In genomic region chr2:166650414-166650813, GRCm38 (mm10) we compare ENCODE assay signal across 8 mouse cellular contexts.
DNase-seq lines count a peak whose midpoint lies in the region; ATAC-seq and TF ChIP-seq lines count a peak whose summit lies in the region.

No protein-coding gene starts in this region.

- H3K4me2 ChIP-seq in neural tube, embryonic 11.5 days (ENCODE audit: low read depth), result no peak overlapping the region
- no peak overlapping the region for H3K4me2 ChIP-seq in forebrain, postnatal 0 days (ENCODE audit: low read depth)
- no peak overlapping the region for H3K4me2 ChIP-seq in hindbrain, embryonic 16.5 days (ENCODE audit: low read length)

- peak overlapping the region; percentile 15; the same call in 1 of the 2 replicates for H3K27ac ChIP-seq in neural tube, embryonic 11.5 days (ENCODE audit: low read depth, low read length)
- peak overlapping the region; percentile 45; the same call in 1 of the 2 replicates for H3K27ac ChIP-seq in forebrain, postnatal 0 days (ENCODE audit: low read depth, low read length)
- peak overlapping the region; percentile 36; the same call in 1 of the 2 replicates for H3K27ac ChIP-seq in hindbrain, embryonic 16.5 days (ENCODE audit: low read depth, low read length)
- H3K27ac ChIP-seq in thymus, adult 2 months (ENCODE audit: control insufficient read depth, insufficient read depth, low read length), result peak overlapping the region; percentile 90

- peaks cover 26% of the 10 kb centered on the region for H3K4me1 ChIP-seq in neural tube, embryonic 11.5 days (ENCODE audit: control insufficient read depth, insufficient read depth, low read length)
- no peaks in the 10 kb centered on the region for H3K4me1 ChIP-seq in forebrain, postnatal 0 days (ENCODE audit: insufficient read depth)
- peaks cover 15% of the 10 kb centered on the region for H3K4me1 ChIP-seq in hindbrain, embryonic 16.5 days (ENCODE audit: control insufficient read depth, insufficient read depth, low read depth, low read length)
- H3K4me1 ChIP-seq in lung, adult 2 months (ENCODE audit: control insufficient read depth, insufficient read depth, low read length), result peaks cover 13% of the 10 kb centered on the region
- H3K4me1 ChIP-seq in thymus, adult 2 months (replicated peaks; ENCODE audit: control insufficient read depth, insufficient read depth, low read length), result peaks cover 84% of the 10 kb centered on the region

- no peaks in the 10 kb centered on the region for H3K36me3 ChIP-seq in neural tube, embryonic 11.5 days (ENCODE audit: control insufficient read depth, insufficient read depth, low read length)
- no peaks in the 10 kb centered on the region for H3K36me3 ChIP-seq in forebrain, postnatal 0 days (ENCODE audit: insufficient read depth)
- H3K36me3 ChIP-seq in hindbrain, embryonic 16.5 days (ENCODE audit: control insufficient read depth, insufficient read depth, low read length), result no peaks in the 10 kb centered on the region
- no peaks in the 10 kb centered on the region for H3K36me3 ChIP-seq in thymus, adult 2 months (ENCODE audit: control insufficient read depth, insufficient read depth, low read length)

- no peak overlapping the region for H3K4me3 ChIP-seq in neural tube, embryonic 11.5 days (ENCODE audit: low read depth, low read length)
- no peak overlapping the region for H3K4me3 ChIP-seq in forebrain, postnatal 0 days (ENCODE audit: low read depth, low read length)
- no peak overlapping the region for H3K4me3 ChIP-seq in hindbrain, embryonic 16.5 days (ENCODE audit: low read length)
- H3K4me3 ChIP-seq in lung, adult 2 months (replicated peaks; ENCODE audit: extremely low read depth, low read depth, low read length), result no peak overlapping the region
- H3K4me3 ChIP-seq in thymus, adult 2 months (ENCODE audit: control insufficient read depth, insufficient read depth, low read length), result no peak overlapping the region

- WGBS in neural tube, embryonic 11.5 days, result 46% methylated on average over 9 of the region's 9 CpGs
- 42% methylated on average over 9 of the region's 9 CpGs for WGBS in forebrain, postnatal 0 days
- 28% methylated on average over 9 of the region's 9 CpGs for WGBS in hindbrain, embryonic 16.5 days
- 23% methylated on average over 9 of the region's 9 CpGs for WGBS in lung, adult 2 months
- 33% methylated on average over 9 of the region's 9 CpGs for WGBS in thymus, adult 2 months

- no peak for ATAC-seq in neural tube, embryonic 11.5 days (ENCODE audit: insufficient read depth, low FRiP score, low TSS enrichment)
- ATAC-seq in forebrain, postnatal 0 days, result peak; percentile 57
- ATAC-seq in hindbrain, embryonic 16.5 days, result 0 out of 2 replicates have a peak, but pooled peaks have one; percentile 37

- no peak overlapping the region for H3K9ac ChIP-seq in neural tube, embryonic 11.5 days (ENCODE audit: low read length)
- H3K9ac ChIP-seq in forebrain, postnatal 0 days, result no peak overlapping the region
- H3K9ac ChIP-seq in hindbrain, embryonic 16.5 days (ENCODE audit: low read depth, low read length), result no peak overlapping the region

- H3K27me3 ChIP-seq in neural tube, embryonic 11.5 days (ENCODE audit: control insufficient read depth, insufficient read depth, low read length), result no peaks in the 10 kb centered on the region
- H3K27me3 ChIP-seq in forebrain, postnatal 0 days (ENCODE audit: insufficient read depth, low read length), result no peaks in the 10 kb centered on the region
- H3K27me3 ChIP-seq in hindbrain, embryonic 16.5 days (replicated peaks; ENCODE audit: control insufficient read depth, insufficient read depth, low read length), result no peaks in the 10 kb centered on the region
- no peaks in the 10 kb centered on the region for H3K27me3 ChIP-seq in thymus, adult 2 months (ENCODE audit: control insufficient read depth, insufficient read depth, low read length)

- no peaks in the 10 kb centered on the region for H3K9me3 ChIP-seq in neural tube, embryonic 11.5 days (ENCODE audit: control insufficient read depth, low read length)
- no peaks in the 10 kb centered on the region for H3K9me3 ChIP-seq in forebrain, postnatal 0 days (ENCODE audit: low read length)
- H3K9me3 ChIP-seq in hindbrain, embryonic 16.5 days (ENCODE audit: control insufficient read depth, low read length), result no peaks in the 10 kb centered on the region

- TF ChIP-seq POLR2A in lung, adult 2 months (IDR thresholded peaks at IDR 0.05; ENCODE audit: borderline replicate concordance, extremely low read depth, low read depth, low read length), result no peak
- 0 out of 2 replicates have a peak, but pooled peaks have one; percentile 32 for TF ChIP-seq POLR2A in thymus, adult 2 months (IDR thresholded peaks at IDR 0.05; ENCODE audit: control insufficient read depth, extremely low read depth, insufficient read depth, low read length, poor library complexity)

- no peak for TF ChIP-seq CTCF in forebrain, postnatal 0 days (IDR thresholded peaks at IDR 0.05; ENCODE audit: low read depth)
- TF ChIP-seq CTCF in lung, adult 2 months (IDR thresholded peaks at IDR 0.05; ENCODE audit: insufficient read depth, low read length), result no peak
- TF ChIP-seq CTCF in thymus, adult 2 months (IDR thresholded peaks at IDR 0.05; ENCODE audit: borderline replicate concordance, control insufficient read depth, extremely low read depth, insufficient read depth, low read length, poor library complexity), result no peak

- DNase-seq in neural tube, embryonic 11.5 days (ENCODE audit: low spot score), result no peak
- no peak for DNase-seq in neural tube, embryonic 10.5 days (ENCODE audit: extremely low spot score, low spot score)
- no peak for DNase-seq in forebrain, postnatal 0 days
- peak; percentile 40 for DNase-seq in lung, adult 2 months
- peak; percentile 74 for DNase-seq in thymus, adult 2 months
- DNase-seq in c-Kit-positive CD71-positive TER-119-positive erythroid progenitor cells, embryonic 14.5 days (ENCODE audit: low spot score), result no peak
- DNase-seq in cerebellum, adult 8-10 months, result no peak

Comparison
In these comparisons a context has a peak if more than half of its experiments do, and no peak if none do; other contexts are left out.
1. DNase-seq: peak in lung, adult 2 months (single experiment) and thymus, adult 2 months (single experiment); none in neural tube, embryonic 11.5 days (single experiment), neural tube, embryonic 10.5 days (single experiment), forebrain, postnatal 0 days (single experiment), c-Kit-positive CD71-positive TER-119-positive erythroid progenitor cells, embryonic 14.5 days (single experiment) and cerebellum, adult 8-10 months (single experiment).
2. H3K27ac ChIP-seq: peak in every context shown above with its lines; median percentile 90 in thymus, adult 2 months; 45 in forebrain, postnatal 0 days; 36 in hindbrain, embryonic 16.5 days; 15 in neural tube, embryonic 11.5 days.